Mouse (Mus musculus): ENCODE results near the gene Hs3st3a1.

GRCm38 (mm10) chr11:64396331-64396881, 38.7 kb upstream of the Hs3st3a1 start:
- no peak for TF ChIP-seq POLR2A (IDR thresholded peaks at IDR 0.05; ENCODE audit: low read depth, low read length)
- TF ChIP-seq CTCF (IDR thresholded peaks at IDR 0.05; ENCODE audit: extremely low read depth, insufficient read length, insufficient replicate concordance, low read depth, low read length) = no peak
